Mouse (Mus musculus): Measurements from ENCODE around the gene Ttc38. TPM values are rescaled to one million over a fixed set of nuclear protein-coding genes. Genes with fewer than 3 reads are reported as not detected.
A peak's percentile ranks its signal among the peaks of the same experiment; 100 is the strongest.
"Not testable (repeated sequence)": the region's sequence is repeated elsewhere in the genome, so short reads cannot be mapped to it uniquely, and the experiment has no call there.

The Ttc38 gene
- polyA plus RNA-seq, 1 experiment from 2014 or later: 2.2 TPM

DNA sequence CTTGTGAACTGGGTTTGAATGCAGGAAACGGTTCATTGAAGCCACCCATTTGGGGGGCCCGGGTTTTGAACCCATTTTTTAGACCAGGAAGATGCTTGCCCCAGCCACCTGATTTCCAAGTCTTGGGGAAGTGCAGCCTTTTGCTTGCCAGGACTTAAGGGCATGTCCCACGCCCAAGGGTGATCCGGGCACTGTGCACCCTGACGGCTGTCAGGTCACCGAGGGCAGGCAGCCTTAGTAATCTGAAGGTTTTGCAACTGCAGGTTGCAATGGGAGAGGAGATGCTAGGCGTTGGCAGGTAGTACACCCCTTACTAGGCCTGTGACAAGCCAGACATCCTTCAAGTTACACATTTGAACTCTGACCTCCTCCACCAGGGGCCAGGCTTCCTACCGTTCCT lies 493 bp downstream of the Ttc38 start:
- Histone ChIP-seq H3K36me3 (no peaks in the 10 kb centered on the region), H3K27me3 (ENCODE audit: low read depth, poor library complexity, severe bottlenecking) (no peaks in the 10 kb centered on the region), H3K27ac (replicated peaks) (peak overlapping the region; percentile 78; the same call in 1 of the 2 replicates)

DNA sequence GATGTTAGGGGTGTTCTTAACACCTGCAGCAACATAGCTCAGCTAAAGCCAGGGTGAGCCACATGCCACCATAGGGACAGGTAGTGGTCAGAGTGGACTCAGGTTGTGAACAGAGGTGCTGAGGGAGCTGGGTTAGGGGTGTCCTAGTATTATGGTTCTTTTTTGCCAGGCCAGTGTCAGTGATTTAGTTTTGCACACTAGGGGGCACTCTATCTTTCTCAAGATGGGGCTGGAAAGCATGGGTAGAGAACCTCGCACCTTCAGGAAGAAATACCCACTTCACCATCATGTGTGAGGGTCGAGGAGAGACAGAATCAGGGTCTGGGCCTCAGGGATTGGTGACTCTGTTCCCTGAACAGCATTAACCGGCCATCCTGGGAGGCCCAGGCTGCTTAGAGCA lies 3.2 kb downstream of the Ttc38 start:
- DNase-seq (ENCODE audit: low spot score): no peak
- Histone ChIP-seq H3K36me3 (no peaks in the 10 kb centered on the region), H3K4me1 (peaks cover 14% of the 10 kb centered on the region), H3K9me3 (replicated peaks) (0 out of 2 replicates have a peak, but pooled peaks cover 4% of the 10 kb centered on the region), H3K27ac (replicated peaks) (no peak overlapping the region), H3K4me3 (no peak overlapping the region), H3K27me3 (ENCODE audit: low read depth, poor library complexity, severe bottlenecking) (no peaks in the 10 kb centered on the region)
- WGBS: 74% methylated on average over 3 of the region's 3 CpGs

More for the DNA sequence above, 493 bp downstream of the Ttc38 start:
- H3K9me3 ChIP-seq (replicated peaks): 0 out of 2 replicates have a peak, but pooled peaks cover 4% of the 10 kb centered on the region
- WGBS: 51% methylated on average over 8 of the region's 8 CpGs
- H3K4me1 ChIP-seq: peaks cover 14% of the 10 kb centered on the region
- peak overlapping the region; percentile 64 for H3K4me3 ChIP-seq
- DNase-seq (ENCODE audit: low spot score): no peak

DNA sequence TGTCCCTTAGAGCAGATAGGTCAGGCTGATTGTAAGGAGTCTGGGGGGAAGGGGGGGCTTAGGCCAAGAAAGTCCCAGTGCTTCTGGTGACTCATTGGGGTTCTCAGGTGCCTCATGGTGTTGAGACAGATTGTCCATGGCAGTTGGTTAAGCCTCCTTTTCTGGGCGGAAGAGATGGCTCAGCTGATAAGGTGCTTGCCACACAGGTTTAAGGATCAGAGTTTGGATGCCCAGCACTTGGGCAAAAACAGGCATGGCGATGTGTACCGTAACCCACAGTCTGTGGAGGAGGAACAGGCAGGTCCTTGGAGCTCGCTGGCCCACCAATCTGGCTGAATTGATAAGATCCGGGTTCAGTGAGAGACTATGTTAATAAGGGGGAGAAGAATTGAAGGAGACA lies 4.8 kb downstream of the Ttc38 start:
- H3K27me3 ChIP-seq (ENCODE audit: low read depth, poor library complexity, severe bottlenecking): no peaks in the 10 kb centered on the region
- DNase-seq (ENCODE audit: low spot score): no peak
- peaks cover 16% of the 10 kb centered on the region for H3K4me1 ChIP-seq
- no peaks in the 10 kb centered on the region for H3K36me3 ChIP-seq
- H3K4me3 ChIP-seq: no peak overlapping the region
- H3K27ac ChIP-seq (replicated peaks): no peak overlapping the region
- H3K9me3 ChIP-seq (replicated peaks): 0 out of 2 replicates have a peak, but pooled peaks cover 4% of the 10 kb centered on the region
- WGBS: 90% methylated on average over 5 of the region's 5 CpGs

DNA sequence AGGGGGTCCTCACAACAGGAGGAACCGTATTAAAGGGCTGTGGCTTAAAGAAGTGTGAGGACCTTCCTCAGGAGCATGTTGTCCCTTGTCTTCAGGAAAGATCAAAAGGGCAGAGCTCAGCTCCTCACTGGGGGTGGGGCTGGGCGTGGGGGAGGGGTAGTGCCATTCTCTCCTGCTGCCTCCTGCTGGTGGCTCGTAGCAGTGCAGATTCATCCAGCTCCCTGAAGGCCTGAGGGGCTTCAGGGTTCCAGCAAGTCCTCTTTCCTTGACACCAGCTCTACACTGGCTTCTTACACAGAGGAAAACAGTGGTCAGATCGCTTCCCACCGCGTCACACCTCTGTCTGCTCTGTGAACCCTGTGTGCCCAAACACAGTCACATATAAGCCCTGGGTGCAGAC lies 8.9 kb downstream of the Ttc38 start:
- peak; percentile 55 for DNase-seq (ENCODE audit: low spot score)
- Histone ChIP-seq H3K4me3 (no peak overlapping the region), H3K4me1 (peaks cover 7% of the 10 kb centered on the region), H3K9me3 (replicated peaks) (0 out of 2 replicates have a peak, but pooled peaks cover 1% of the 10 kb centered on the region), H3K27ac (replicated peaks) (0 out of 2 replicates have a peak overlapping the region, but pooled peaks have one; percentile 3), H3K36me3 (no peaks in the 10 kb centered on the region), H3K27me3 (ENCODE audit: low read depth, poor library complexity, severe bottlenecking) (no peaks in the 10 kb centered on the region)
- 37% methylated on average over 6 of the region's 6 CpGs for WGBS

DNA sequence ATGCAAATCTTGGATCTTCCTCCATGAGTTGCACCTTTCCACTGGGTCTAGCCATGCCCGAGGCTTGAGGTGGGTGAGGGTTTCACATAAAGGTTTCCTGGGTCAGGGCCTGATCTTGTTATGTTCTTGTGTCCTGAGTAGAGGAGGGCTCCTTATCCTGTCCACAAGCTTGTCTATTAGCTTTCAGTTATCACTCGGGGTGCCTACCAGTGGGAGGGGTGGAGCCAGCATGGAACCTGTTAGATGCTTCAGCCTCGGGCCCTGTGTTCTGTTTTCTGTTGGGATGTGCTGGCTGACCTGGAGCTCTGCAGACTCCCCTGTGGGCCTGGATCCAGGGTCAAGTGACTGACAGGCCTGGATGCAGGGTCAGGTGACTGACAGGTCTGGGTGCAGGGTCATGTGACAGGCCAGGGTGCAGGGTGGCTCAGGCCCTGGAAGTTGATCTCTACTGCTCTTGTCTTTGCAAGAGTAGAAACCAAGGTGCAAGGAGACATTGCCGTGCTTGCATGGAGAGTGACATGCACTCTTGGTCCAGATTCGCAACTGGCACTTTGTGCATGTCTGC lies 9.8 kb downstream of the Ttc38 start:
- no peaks in the 10 kb centered on the region for H3K27me3 ChIP-seq (ENCODE audit: low read depth, poor library complexity, severe bottlenecking)
- DNase-seq (ENCODE audit: low spot score): no peak
- peaks cover 7% of the 10 kb centered on the region for H3K4me1 ChIP-seq
- H3K27ac ChIP-seq (replicated peaks): no peak overlapping the region
- H3K36me3 ChIP-seq: no peaks in the 10 kb centered on the region
- 83% methylated on average over 5 of the region's 5 CpGs for WGBS
- H3K9me3 ChIP-seq (replicated peaks): no peaks in the 10 kb centered on the region
- no peak overlapping the region for H3K4me3 ChIP-seq

DNA sequence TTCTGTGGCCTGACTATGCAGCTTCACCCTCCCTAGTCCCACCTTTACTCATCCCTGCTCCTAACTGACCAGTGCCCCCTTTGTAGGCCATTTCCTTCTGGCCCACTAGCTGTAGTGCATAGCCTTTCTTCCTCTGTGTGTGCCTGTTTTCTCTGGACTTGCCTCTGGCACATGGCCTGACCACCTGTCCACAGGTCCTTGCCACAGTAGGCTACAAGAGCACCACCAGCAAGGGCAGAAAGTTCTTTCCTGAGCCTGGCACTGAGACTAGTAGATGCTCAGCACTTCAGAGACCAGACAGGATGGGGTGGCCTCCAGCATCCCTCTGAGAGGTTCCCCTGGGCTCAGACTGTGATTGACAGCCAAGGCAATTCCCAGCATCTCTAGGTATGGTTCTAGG lies 13.0 kb downstream of the Ttc38 start:
- Histone ChIP-seq H3K4me3 (no peak overlapping the region), H3K4me1 (peaks cover 7% of the 10 kb centered on the region), H3K27ac (replicated peaks) (no peak overlapping the region), H3K27me3 (ENCODE audit: low read depth, poor library complexity, severe bottlenecking) (no peaks in the 10 kb centered on the region), H3K36me3 (no peaks in the 10 kb centered on the region), H3K9me3 (replicated peaks) (no peaks in the 10 kb centered on the region)
- DNase-seq (ENCODE audit: low spot score): no peak

DNA sequence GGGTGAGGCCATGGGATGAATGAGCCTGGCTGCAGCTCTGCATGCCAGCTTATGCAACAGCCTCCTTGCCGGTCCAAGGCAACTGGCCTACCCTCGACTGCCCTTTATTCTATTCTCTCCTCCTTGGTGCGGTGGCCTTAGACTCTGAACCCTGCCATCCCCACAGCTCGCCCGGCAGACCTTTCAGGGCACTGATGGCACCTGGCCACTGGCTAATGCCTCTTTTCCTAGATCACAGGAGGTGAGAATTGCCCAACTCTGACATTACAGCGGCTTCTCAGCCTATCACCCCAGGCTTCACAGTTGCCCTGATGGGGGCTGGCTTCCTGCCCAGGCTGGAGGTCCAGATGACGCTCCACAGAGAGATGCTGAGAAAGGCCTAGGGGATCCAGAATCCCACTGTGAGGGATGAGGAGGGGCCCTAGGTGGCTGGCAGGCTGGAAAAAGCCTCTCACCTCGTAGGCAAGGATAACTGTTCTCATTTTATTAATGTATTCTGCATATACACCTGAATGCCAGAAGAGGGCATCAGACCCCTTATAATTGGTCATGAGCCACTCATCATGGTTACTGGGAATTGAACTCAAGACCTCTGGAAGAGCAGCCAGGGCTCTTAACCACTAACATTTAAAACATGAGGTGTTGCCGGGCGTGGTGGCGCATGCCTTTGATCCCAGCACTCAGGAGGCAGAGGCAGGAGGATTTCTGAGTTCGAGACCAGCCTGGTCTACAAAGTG lies 19.7 kb downstream of the Ttc38 start:
- no peaks in the 10 kb centered on the region for H3K27me3 ChIP-seq (ENCODE audit: low read depth, poor library complexity, severe bottlenecking)
- H3K27ac ChIP-seq (replicated peaks): no peak overlapping the region
- DNase-seq (ENCODE audit: low spot score): no peak
- no peaks in the 10 kb centered on the region for H3K9me3 ChIP-seq (replicated peaks)
- H3K4me1 ChIP-seq: no peaks in the 10 kb centered on the region
- H3K36me3 ChIP-seq: no peaks in the 10 kb centered on the region
- WGBS: 81% methylated on average over 12 of the region's 12 CpGs
- no peak overlapping the region for H3K4me3 ChIP-seq

DNA sequence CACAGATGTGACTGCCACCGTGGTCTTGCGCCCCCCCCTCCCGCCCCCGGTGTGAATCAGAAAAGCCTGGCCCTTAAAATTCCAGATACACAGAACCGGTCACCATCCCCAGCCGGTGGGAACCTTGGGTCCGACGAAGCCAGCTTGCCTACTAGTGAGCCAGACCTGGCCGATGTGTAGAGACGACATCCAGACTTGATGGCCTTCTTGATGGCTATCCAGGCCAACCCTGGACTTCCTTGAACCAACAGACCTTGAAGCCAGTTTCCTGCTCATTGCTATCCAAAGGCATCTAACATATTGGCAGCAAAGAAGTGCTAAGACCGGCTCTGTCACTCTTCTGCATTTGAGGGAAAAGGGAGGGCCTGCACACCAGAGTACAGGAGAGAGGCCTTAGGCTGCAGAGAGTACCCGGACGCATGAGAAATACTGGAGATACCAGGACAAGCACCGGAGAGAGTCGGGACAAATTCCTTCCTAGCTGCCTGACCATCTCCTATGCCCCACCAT lies 26.9 kb downstream of the Ttc38 start:
- Histone ChIP-seq H3K4me3 (peak overlapping the region; percentile 93), H3K27ac (replicated peaks) (peak overlapping the region; percentile 94), H3K27me3 (ENCODE audit: low read depth, poor library complexity, severe bottlenecking) (no peaks in the 10 kb centered on the region), H3K9me3 (replicated peaks) (no peaks in the 10 kb centered on the region), H3K36me3 (peaks cover 28% of the 10 kb centered on the region), H3K4me1 (peaks cover 27% of the 10 kb centered on the region)
- DNase-seq (ENCODE audit: low spot score): no peak
- 12% methylated on average over 15 of the region's 15 CpGs for WGBS

DNA sequence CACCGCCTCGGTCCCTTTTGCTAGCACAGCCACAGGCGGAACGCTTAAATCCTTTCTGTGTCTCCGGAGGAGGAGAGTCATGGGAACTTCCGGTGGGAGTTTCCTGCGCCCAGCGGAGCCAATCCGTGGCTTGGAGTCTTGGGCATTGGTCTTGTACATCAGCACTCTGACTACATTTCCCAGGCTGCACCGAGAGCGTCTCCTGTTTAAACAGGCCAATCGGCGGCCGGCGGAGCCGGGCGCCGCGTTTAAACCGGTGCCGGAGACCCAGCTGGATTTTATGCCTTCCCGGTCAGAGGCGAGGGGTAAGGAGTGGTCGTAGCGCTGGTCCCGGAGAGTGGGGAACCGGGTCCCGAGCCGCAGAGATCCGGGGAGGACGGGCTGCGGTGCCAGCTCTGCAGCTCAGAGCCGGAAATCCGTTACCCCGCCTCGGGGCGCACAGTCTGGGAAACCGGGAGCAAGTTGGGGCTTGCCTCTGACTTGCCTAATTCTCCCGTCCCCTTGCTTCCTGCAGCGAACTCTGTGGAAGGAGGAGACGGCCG lies 27.5 kb downstream of the Ttc38 start, which contains the start of gene Gtse1:
Gene Gtse1, plus strand, starts transcription at position 256 of the 542 bp plus-strand sequence.
- peaks cover 33% of the 10 kb centered on the region for H3K36me3 ChIP-seq
- H3K27me3 ChIP-seq (ENCODE audit: low read depth, poor library complexity, severe bottlenecking): no peaks in the 10 kb centered on the region
- no peaks in the 10 kb centered on the region for H3K9me3 ChIP-seq (replicated peaks)
- H3K4me1 ChIP-seq: peaks cover 27% of the 10 kb centered on the region
- peak within 1 kb of the TSS; percentile 93 for H3K4me3 ChIP-seq
- under 1% methylated on average over 42 of the region's 42 CpGs for WGBS
- peak; percentile 95 for DNase-seq (ENCODE audit: low spot score)
- peak within 1 kb of the TSS; percentile 94 for H3K27ac ChIP-seq (replicated peaks)

DNA sequence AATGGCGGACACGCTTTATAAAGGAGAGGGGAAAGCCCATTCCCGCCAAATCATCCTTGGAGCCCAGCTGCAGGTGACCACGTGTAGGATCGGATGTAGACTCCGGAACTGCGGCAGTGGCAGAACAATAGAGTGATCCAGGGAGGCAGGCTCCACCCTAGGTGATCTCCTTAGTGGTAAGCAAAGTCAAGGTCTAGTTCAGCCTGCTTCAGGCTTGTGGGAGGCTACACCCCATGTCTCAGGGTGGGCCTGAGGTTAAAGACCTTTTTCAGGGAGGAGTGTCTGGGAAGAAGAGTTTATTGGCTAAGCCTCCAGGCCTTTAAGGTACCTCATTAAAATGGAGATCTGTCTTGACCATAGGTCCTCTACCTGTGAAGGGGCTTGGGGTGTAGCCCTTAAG lies 33.8 kb downstream of the Ttc38 start:
- not testable (repeated sequence) for H3K27me3 ChIP-seq (ENCODE audit: low read depth, poor library complexity, severe bottlenecking); H3K27ac ChIP-seq (replicated peaks); H3K9me3 ChIP-seq (replicated peaks); DNase-seq (ENCODE audit: low spot score); H3K4me3 ChIP-seq; H3K4me1 ChIP-seq
- WGBS: 97% methylated on average over 7 of the region's 7 CpGs
- peaks cover 97% of the 10 kb centered on the region for H3K36me3 ChIP-seq

DNA sequence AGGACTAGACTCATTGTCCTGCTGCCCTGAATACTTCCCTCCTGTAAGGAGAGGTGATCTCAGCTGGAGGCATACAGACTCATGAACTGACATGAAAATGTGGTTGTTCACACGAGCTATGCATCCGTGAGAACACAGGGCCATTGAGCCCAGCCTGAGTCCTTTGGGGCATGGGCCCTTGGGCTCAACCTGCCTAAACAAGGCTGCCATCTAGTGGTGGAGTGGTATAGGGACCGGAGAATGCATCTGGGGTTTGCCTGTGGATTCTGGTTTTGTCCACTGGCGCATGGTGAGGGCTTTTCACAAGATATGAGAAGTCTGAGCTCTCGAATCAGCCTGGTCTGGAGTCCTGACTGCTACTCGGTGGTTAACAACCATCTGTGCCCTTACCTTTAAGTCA lies 35.6 kb downstream of the Ttc38 start:
- WGBS: 58% methylated on average over 6 of the region's 6 CpGs

DNA sequence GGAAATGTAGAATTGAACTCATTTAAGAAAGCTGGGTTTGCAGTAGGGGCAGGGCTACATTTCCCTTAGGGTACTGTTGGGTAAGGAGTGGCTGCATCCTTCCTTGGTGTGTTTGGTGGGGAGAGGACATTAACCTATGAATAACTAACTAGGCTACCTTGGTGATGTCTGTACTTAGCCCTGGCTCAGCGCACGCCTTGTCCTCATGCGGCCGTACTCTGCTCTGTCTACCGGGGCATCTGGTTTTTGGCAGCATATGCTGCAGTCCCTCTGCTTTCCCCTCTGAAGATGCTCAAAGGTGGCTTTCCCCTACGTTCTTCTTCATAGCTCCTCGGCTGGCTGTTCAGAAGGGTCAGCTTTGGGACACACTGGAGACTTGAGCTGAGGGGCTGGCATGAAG lies 45.2 kb downstream of the Ttc38 start:
- WGBS: 92% methylated on average over 7 of the region's 7 CpGs
- peaks cover 56% of the 10 kb centered on the region for H3K36me3 ChIP-seq
- DNase-seq (ENCODE audit: low spot score): no peak

More for the DNA sequence above, 35.6 kb downstream of the Ttc38 start:
- peak; percentile 61 for DNase-seq (ENCODE audit: low spot score)
- H3K4me1 ChIP-seq: no peaks in the 10 kb centered on the region
- no peak overlapping the region for H3K27ac ChIP-seq (replicated peaks)
- H3K36me3 ChIP-seq: peaks cover 100% of the 10 kb centered on the region
- H3K9me3 ChIP-seq (replicated peaks): no peaks in the 10 kb centered on the region
- no peaks in the 10 kb centered on the region for H3K27me3 ChIP-seq (ENCODE audit: low read depth, poor library complexity, severe bottlenecking)
- H3K4me3 ChIP-seq: no peak overlapping the region

More for the DNA sequence above, 45.2 kb downstream of the Ttc38 start:
- Histone ChIP-seq H3K4me1 (peaks cover 23% of the 10 kb centered on the region), H3K27ac (replicated peaks) (no peak overlapping the region), H3K27me3 (ENCODE audit: low read depth, poor library complexity, severe bottlenecking) (no peaks in the 10 kb centered on the region), H3K9me3 (replicated peaks) (no peaks in the 10 kb centered on the region), H3K4me3 (no peak overlapping the region)
